Mouse (Mus musculus): ENCODE measurements at regions not wholly inside any gene's neighbourhood (a gene's known extent, or its start where the extent isn't known, plus 50 kb on each side); places are given as distances from the start of the nearest gene placed in this dataset.
"Not testable (repeated sequence)": the region's sequence is repeated elsewhere in the genome, so short reads cannot be mapped to it uniquely, and the experiment has no call there.

DNA sequence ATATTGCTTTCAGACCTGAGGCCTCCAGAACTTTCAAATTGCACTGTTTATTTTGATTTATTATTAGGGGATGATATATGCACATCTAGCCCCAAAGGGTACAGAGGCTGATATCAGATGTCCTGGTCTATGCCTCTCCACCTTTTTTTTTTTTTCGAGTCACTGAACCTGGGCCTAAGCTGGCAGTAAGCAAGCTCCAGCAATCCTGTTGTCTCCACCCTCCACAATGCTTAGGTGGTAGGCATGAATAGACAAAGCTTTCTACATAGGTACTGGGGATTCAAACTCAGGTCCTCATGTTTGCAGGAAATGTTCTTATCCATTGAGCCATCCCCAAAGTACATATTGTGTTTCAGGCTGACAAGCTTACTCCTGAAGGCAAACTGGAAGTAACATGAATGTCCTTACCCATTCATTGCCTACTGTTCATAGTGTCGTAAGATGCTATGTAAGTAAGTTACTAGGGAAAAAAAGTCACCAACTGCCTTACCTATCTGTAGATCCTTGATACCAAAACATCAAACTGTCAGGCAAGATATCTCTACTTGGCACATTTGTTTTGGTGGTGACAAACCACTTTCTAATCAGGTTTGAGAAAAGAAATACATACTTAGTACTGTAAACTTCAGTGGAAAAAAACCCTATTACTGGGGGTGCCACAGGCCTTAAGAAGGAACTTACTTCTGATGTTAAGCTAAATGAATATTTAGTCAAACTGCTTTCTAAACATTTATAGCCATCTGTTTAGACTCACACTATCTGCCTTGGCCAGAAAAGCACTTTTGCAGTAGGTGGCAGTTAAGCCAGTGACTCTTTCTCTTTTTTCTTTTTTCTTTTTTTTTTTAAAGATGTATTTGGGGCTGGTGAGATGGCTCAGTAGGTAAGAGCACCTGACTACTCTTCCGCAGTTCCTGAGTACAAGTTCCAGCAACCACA, 85.8 kb upstream of the Tbl1x start:
- Histone ChIP-seq H3K36me3 (ENCODE audit: control insufficient read depth, insufficient read depth, low read length) (no peaks in the 10 kb centered on the region), H3K9me3 (ENCODE audit: control insufficient read depth, low read depth, low read length) (no peaks in the 10 kb centered on the region), H3K27ac (ENCODE audit: low read length) (no peak overlapping the region), H3K4me3 (ENCODE audit: low read depth, low read length) (no peak overlapping the region), H3K4me1 (ENCODE audit: control insufficient read depth, insufficient read depth, low read length) (no peaks in the 10 kb centered on the region), H3K27me3 (ENCODE audit: control insufficient read depth, insufficient read depth, low read length) (no peaks in the 10 kb centered on the region), H3K9ac (replicated peaks; ENCODE audit: low read depth, low read length) (no peak overlapping the region), H3K4me2 (replicated peaks; ENCODE audit: low read depth, low read length) (no peak overlapping the region)
- ATAC-seq (ENCODE audit: insufficient number of reproducible peaks, insufficient read depth, low FRiP score, low read depth) = no peak
- WGBS = 88% methylated on average over 3 of the region's 3 CpGs

DNA sequence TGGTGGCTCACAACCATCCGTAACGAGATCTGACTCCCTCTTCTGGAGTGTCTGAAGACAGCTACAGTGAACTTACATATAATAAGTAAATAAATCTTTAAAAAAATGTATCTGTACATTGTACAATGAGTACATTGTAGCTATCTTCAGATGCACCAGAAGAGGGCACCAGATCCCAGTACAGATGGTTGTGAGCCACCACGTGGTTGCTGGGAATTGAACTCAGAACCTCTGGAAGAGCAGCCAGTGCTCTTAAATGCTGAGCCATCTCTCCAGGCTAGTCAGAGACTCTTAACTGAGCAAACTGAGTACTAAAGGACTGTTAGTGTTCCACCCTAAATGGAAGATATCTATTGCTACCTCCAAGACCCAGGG, 85.1 kb upstream of the Tbl1x start:
- not testable (repeated sequence) for H3K4me1 ChIP-seq (ENCODE audit: control insufficient read depth, insufficient read depth, low read length); ATAC-seq (ENCODE audit: insufficient number of reproducible peaks, insufficient read depth, low FRiP score, low read depth); H3K4me2 ChIP-seq (replicated peaks; ENCODE audit: low read depth, low read length); H3K9ac ChIP-seq (replicated peaks; ENCODE audit: low read depth, low read length); H3K9me3 ChIP-seq (ENCODE audit: control insufficient read depth, low read depth, low read length); H3K4me3 ChIP-seq (ENCODE audit: low read depth, low read length); H3K27ac ChIP-seq (ENCODE audit: low read length); H3K27me3 ChIP-seq (ENCODE audit: control insufficient read depth, insufficient read depth, low read length); H3K36me3 ChIP-seq (ENCODE audit: control insufficient read depth, insufficient read depth, low read length)
- WGBS = 71% methylated on average over 3 of the region's 3 CpGs

DNA sequence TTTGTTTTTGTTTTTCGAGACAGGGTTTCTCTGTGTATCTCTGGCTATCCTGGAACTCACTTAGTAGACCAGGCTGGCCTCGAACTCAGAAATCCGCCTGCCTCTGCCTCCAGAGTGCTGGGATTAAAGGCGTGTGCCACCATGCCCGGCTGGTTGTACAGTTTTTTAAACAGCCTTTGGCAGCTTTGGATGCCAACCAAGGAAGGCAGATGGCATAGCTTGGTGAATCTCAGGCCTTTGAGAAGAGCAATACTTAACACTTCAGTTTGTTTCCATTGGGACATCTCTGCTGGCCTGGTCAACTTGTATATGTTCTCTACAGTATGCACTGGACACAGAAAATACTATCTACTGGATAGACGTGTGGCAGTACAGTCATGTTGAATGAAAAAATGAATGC, 84.0 kb upstream of the Tbl1x start:
- WGBS = 83% methylated on average over 6 of the region's 6 CpGs
- H3K9me3 ChIP-seq (ENCODE audit: control insufficient read depth, low read depth, low read length); H3K27ac ChIP-seq (ENCODE audit: low read length); H3K27me3 ChIP-seq (ENCODE audit: control insufficient read depth, insufficient read depth, low read length); H3K36me3 ChIP-seq (ENCODE audit: control insufficient read depth, insufficient read depth, low read length); H3K4me2 ChIP-seq (replicated peaks; ENCODE audit: low read depth, low read length); H3K4me3 ChIP-seq (ENCODE audit: low read depth, low read length); ATAC-seq (ENCODE audit: insufficient number of reproducible peaks, insufficient read depth, low FRiP score, low read depth); H3K9ac ChIP-seq (replicated peaks; ENCODE audit: low read depth, low read length); H3K4me1 ChIP-seq (ENCODE audit: control insufficient read depth, insufficient read depth, low read length): not testable (repeated sequence)

DNA sequence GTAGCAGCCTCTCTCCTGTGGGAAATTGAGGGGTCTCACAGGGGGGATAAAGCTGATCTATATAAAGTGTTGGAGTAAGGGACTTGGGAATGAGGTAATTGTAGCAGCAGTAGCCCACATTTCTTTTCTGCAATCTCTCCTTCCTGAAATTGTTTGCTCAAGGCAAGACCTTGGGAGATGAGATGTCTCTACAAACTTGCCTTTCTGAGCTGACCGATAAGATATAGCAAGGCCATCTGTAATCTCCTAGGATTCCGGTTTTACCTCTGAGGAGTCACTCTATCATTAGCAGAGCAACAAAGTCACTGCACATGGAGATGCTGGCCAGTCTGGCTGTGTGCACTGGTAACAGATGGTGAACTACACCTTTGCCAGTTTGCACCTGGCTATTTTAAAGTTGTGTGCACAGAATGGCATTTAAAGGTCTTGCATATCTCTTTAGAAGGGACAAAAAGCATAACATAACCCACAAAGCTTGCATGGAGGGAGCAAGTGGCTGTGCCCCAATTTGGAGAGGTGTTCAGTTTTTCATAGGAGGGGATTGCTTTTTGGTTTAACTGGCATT, 78.7 kb upstream of the Tbl1x start:
- H3K4me3 ChIP-seq (ENCODE audit: low read depth, low read length) = no peak overlapping the region
- H3K9ac ChIP-seq (replicated peaks; ENCODE audit: low read depth, low read length) = no peak overlapping the region
- no peaks in the 10 kb centered on the region for H3K27me3 ChIP-seq (ENCODE audit: control insufficient read depth, insufficient read depth, low read length)
- WGBS = 58% methylated on average over 2 of the region's 2 CpGs
- H3K36me3 ChIP-seq (ENCODE audit: control insufficient read depth, insufficient read depth, low read length) = no peaks in the 10 kb centered on the region
- no peaks in the 10 kb centered on the region for H3K4me1 ChIP-seq (ENCODE audit: control insufficient read depth, insufficient read depth, low read length)
- ATAC-seq (ENCODE audit: insufficient number of reproducible peaks, insufficient read depth, low FRiP score, low read depth) = no peak
- no peak overlapping the region for H3K4me2 ChIP-seq (replicated peaks; ENCODE audit: low read depth, low read length)
- H3K27ac ChIP-seq (ENCODE audit: low read length) = peak overlapping the region; percentile 27; the same call in 1 of the 2 replicates
- no peaks in the 10 kb centered on the region for H3K9me3 ChIP-seq (ENCODE audit: control insufficient read depth, low read depth, low read length)

DNA sequence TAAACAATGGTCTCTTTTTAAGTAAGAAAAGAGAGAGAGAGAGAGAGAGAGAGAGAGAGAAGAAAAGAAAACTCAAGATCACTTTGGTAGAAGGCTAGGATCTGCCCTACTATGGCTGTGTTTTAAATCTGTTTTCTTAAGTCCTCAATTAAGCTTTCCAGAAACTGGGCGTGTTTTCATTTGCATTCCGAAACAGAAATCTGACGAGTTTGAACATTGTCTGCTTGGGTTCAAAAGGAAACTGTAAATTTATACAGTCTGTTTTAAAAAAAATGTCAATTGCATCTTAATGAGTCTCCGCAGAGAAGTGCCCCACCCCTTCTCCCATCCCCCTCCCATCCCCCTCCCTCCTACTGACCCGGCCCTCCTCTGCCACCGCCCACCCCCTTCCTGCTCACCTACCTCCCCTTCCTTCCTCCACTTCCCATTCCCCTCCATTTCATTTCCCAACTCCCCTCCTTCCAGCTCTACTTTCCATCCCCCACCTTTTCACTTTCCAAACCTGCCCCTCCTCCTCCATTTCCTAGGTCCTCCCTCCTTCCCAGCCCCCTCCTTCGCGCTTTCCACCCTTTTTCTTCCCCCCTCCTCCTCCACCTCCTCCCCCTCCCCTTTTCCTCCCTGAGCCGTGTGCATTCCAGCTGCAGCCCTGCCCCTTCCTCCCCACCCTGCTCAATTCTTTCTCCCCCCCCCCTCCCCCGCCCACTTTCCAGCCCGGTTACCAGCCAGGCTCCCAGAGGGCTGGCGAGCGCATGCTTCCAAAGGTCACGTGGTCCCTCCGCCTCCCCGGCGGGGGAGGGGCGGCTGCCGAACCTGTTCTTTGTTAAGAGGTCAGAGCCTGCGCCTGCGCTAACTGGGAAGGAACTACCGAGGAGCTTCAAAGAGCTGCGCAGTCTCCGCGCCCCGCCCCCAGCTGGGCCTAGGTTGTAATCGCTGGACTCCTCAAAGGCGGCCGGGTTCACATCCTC, 77.7 kb upstream of the Tbl1x start:
- Histone ChIP-seq H3K27me3 (ENCODE audit: control insufficient read depth, insufficient read depth, low read length) (no peaks in the 10 kb centered on the region), H3K27ac (ENCODE audit: low read length) (peak overlapping the region; percentile 45; the same call in 1 of the 2 replicates), H3K36me3 (ENCODE audit: control insufficient read depth, insufficient read depth, low read length) (no peaks in the 10 kb centered on the region), H3K4me2 (replicated peaks; ENCODE audit: low read depth, low read length) (0 out of 2 replicates have a peak overlapping the region, but pooled peaks have one; percentile 11), H3K9ac (replicated peaks; ENCODE audit: low read depth, low read length) (no peak overlapping the region), H3K9me3 (ENCODE audit: control insufficient read depth, low read depth, low read length) (no peaks in the 10 kb centered on the region), H3K4me3 (ENCODE audit: low read depth, low read length) (0 out of 2 replicates have a peak overlapping the region, but pooled peaks have one; percentile 14), H3K4me1 (ENCODE audit: control insufficient read depth, insufficient read depth, low read length) (no peaks in the 10 kb centered on the region)
- ATAC-seq (ENCODE audit: insufficient number of reproducible peaks, insufficient read depth, low FRiP score, low read depth) = peak; percentile 95
- WGBS = 18% methylated on average over 29 of the region's 29 CpGs

DNA sequence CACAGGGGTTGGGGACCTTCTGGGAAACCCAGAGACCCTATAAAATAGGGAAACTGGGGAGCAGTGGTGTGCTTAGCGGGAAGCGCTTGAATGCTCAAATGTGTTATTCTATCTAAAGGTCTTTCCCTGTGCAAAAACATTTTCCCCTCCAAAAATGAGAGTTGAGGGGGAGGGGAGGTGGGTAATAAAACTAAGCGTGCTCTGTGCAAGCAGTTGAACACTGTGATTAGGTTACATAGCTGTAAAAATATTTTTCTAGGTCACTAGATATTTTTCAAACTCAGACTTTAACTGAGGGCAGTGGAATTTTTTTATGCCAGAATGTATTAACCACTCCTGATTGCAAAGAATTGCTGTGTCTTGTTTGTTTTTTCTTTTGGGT, 77.0 kb upstream of the Tbl1x start:
- Histone ChIP-seq H3K4me2 (replicated peaks; ENCODE audit: low read depth, low read length) (0 out of 2 replicates have a peak overlapping the region, but pooled peaks have one; percentile 11), H3K4me3 (ENCODE audit: low read depth, low read length) (0 out of 2 replicates have a peak overlapping the region, but pooled peaks have one; percentile 14), H3K27ac (ENCODE audit: low read length) (peak overlapping the region; percentile 45; the same call in 1 of the 2 replicates), H3K36me3 (ENCODE audit: control insufficient read depth, insufficient read depth, low read length) (no peaks in the 10 kb centered on the region), H3K9ac (replicated peaks; ENCODE audit: low read depth, low read length) (no peak overlapping the region), H3K4me1 (ENCODE audit: control insufficient read depth, insufficient read depth, low read length) (no peaks in the 10 kb centered on the region), H3K27me3 (ENCODE audit: control insufficient read depth, insufficient read depth, low read length) (no peaks in the 10 kb centered on the region), H3K9me3 (ENCODE audit: control insufficient read depth, low read depth, low read length) (no peaks in the 10 kb centered on the region)
- peak; percentile 20 for ATAC-seq (ENCODE audit: insufficient number of reproducible peaks, insufficient read depth, low FRiP score, low read depth)
- WGBS = 24% methylated on average over 3 of the region's 3 CpGs

DNA sequence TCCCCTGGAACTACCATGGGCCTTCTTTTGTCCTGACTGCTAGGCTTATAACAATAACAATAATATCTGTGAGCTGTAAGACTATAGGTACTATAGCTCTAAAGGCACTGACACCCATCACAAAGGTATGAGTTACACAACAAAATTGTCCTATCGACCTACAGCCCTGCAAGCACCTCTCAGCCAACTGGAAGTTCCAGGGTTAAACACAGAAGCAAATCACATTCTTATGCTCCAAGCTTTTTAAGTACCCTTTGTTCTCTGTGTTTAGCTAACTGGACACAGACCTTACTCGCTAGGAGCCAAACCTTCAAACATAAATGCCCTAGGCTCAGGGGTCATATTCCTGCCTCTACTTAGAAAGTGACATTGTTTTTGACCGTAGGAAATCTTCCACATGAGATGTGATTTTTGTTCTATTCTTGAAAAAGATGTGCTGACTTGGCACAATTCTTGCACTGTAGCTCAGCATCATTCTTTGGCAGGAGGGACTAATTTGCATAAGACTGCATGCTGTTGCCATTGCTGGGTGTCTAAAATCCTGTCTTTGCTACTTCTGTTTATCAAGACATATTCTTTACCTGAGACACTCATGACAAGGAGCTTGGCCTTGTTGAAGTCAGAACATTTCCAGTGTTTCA, 66.8 kb upstream of the Tbl1x start:
- Histone ChIP-seq H3K9ac (replicated peaks; ENCODE audit: low read depth, low read length) (no peak overlapping the region), H3K9me3 (ENCODE audit: control insufficient read depth, low read depth, low read length) (no peaks in the 10 kb centered on the region), H3K27ac (ENCODE audit: low read length) (no peak overlapping the region), H3K4me2 (replicated peaks; ENCODE audit: low read depth, low read length) (no peak overlapping the region), H3K36me3 (ENCODE audit: control insufficient read depth, insufficient read depth, low read length) (no peaks in the 10 kb centered on the region), H3K4me1 (ENCODE audit: control insufficient read depth, insufficient read depth, low read length) (no peaks in the 10 kb centered on the region), H3K4me3 (ENCODE audit: low read depth, low read length) (no peak overlapping the region), H3K27me3 (ENCODE audit: control insufficient read depth, insufficient read depth, low read length) (no peaks in the 10 kb centered on the region)
- WGBS = 36% methylated on average over 3 of the region's 3 CpGs
- ATAC-seq (ENCODE audit: insufficient number of reproducible peaks, insufficient read depth, low FRiP score, low read depth) = no peak

DNA sequence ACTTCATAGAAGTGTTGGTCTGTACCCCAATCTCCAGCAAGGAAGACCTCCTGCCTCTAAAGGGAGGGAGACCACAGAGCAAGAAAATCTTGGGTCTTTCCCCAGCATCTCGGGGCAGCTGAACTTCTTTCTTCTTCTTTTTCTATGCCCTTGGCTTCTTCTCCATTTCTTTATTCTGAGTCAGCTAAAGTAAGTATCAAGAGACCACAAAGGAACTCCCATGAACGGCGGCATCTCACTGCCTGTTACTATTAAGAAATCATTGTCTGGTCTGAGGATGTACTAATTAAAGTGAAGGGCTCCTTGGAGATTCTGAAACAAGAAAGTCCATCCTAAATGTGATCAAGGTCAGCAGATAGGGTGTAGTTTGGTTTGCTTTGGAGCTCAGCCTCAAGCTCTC, 64.1 kb upstream of the Tbl1x start:
- Histone ChIP-seq H3K27me3 (ENCODE audit: control insufficient read depth, insufficient read depth, low read length) (no peaks in the 10 kb centered on the region), H3K4me3 (ENCODE audit: low read depth, low read length) (no peak overlapping the region), H3K4me1 (ENCODE audit: control insufficient read depth, insufficient read depth, low read length) (no peaks in the 10 kb centered on the region), H3K27ac (ENCODE audit: low read length) (no peak overlapping the region), H3K9me3 (ENCODE audit: control insufficient read depth, low read depth, low read length) (no peaks in the 10 kb centered on the region), H3K36me3 (ENCODE audit: control insufficient read depth, insufficient read depth, low read length) (no peaks in the 10 kb centered on the region), H3K9ac (replicated peaks; ENCODE audit: low read depth, low read length) (no peak overlapping the region), H3K4me2 (replicated peaks; ENCODE audit: low read depth, low read length) (no peak overlapping the region)
- ATAC-seq (ENCODE audit: insufficient number of reproducible peaks, insufficient read depth, low FRiP score, low read depth) = no peak
- 91% methylated on average over 3 of the region's 3 CpGs for WGBS
